Mouse (Mus musculus) embryonic fibroblast, embryonic 13.5 days (primary cell): ENCODE data around the gene Mgat4e.

Experiments used
- CTCF ChIP-seq: IDR thresholded peaks from 2 replicates; pipeline ENCODE4 v1.5.1; 2011; ENCODE audit warnings: mild to moderate bottlenecking, control low read depth, low read length, moderate library complexity, borderline replicate concordance; ENCODE audit not compliant: insufficient read depth
- POLR2A ChIP-seq: IDR thresholded peaks from 2 replicates; pipeline ENCODE4 v1.6.1; 2011; ENCODE audit warnings: low read depth, mild to moderate bottlenecking, control low read depth, low read length, moderate library complexity

- TF ChIP-seq CTCF = no peak
- TF ChIP-seq POLR2A = no peak
These were observed 36.9 kb downstream of the Mgat4e start for GRCm38 (mm10) chr1:134512584-134512983.
